Mouse (Mus musculus) C2C12 (cell line): ENCODE data around the gene Ing4.

Experiments
- CEBPB ChIP-seq: IDR thresholded peaks from one replicate; pipeline ENCODE4 v1.6.1; 2011; ENCODE audit warnings: low read depth, mild to moderate bottlenecking, control low read depth, moderate library complexity
- CTCF ChIP-seq: IDR thresholded peaks from one replicate; pipeline ENCODE4 v1.5.1; 2011; ENCODE audit not compliant: control insufficient read depth, insufficient read depth, insufficient read length
- MAX ChIP-seq: IDR thresholded peaks from one replicate; pipeline ENCODE4 v1.6.1; 2011; ENCODE audit warnings: mild to moderate bottlenecking, control low read depth
- USF1 ChIP-seq: IDR thresholded peaks from one replicate; pipeline ENCODE4 v1.6.1; 2011; ENCODE audit warnings: low read depth, mild to moderate bottlenecking, control low read depth, moderate library complexity

DNA sequence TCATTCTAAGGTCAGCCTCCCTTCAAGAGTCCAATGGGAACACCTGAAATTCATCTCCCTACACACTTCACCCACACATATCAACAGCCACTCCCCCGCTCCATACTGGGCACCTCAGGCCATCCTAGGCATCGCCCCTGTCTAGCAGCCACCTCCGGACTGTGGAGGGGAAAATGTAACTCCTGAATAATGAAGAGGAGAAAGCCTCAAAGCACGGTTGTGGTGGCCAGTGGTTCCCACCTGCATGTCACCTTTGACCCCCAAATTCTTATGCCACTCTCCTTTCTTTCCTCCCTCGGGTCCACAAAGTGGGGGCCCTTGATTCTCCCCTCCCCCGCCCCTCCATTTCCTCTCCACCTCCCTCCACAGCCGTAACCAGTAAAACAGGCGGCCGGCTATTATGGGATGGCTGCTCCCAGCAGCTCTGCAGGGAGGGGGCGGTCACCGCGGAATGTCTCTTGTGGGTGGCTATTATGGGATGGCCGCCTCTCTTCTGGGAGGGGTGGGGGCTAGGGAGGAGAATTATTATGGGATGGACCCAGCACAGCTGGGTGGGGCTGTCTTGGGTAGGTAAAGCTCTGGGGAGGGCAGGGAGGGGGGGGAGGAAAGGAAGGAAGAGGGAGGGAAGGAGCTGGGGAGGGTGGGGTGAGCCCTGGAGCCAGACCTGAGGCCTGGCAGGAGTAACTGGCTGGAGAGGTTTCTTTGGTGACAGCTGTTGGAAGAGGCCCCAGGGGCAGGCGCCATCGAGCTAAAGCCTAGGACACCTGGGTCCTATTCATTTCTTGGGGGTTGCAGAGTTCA lies 50.2 kb downstream of the Ing4 start:
- no peak for TF ChIP-seq CTCF
- TF ChIP-seq USF1, result no peak
- no peak for TF ChIP-seq MAX
- TF ChIP-seq CEBPB, result no peak
